Mouse (Mus musculus) kidney, adult 2 months (tissue): Measurements from ENCODE around the gene 4930469K13Rik. TPM values are rescaled to one million over a fixed set of nuclear protein-coding genes. Genes with fewer than 3 reads are reported as not detected.
A peak's percentile ranks its signal among the peaks of the same experiment; 100 is the strongest.

Source experiments
- DNase-seq: peaks from one replicate; pipeline ENCODE4 v3.0.0; 2021
- H3K27ac ChIP-seq: fragments of 200-500 bp; 2 replicates; pipeline ENCODE4 v1.5.1; 2012; ENCODE audit warnings: low read depth, low read length, control low read depth, inconsistent platforms; ENCODE audit not compliant: insufficient read depth
- H3K27me3 ChIP-seq: fragments of 200-500 bp; replicated peaks from 2 replicates; pipeline ENCODE4 v1.6.1; 2012; ENCODE audit warnings: mild to moderate bottlenecking, moderate library complexity, low read length, inconsistent platforms; ENCODE audit not compliant: control insufficient read depth, insufficient read depth
- H3K36me3 ChIP-seq: fragments of 200-500 bp; 2 replicates; pipeline ENCODE4 v1.6.1; 2012; ENCODE audit warnings: mild to moderate bottlenecking, moderate library complexity, low read length, inconsistent platforms; ENCODE audit not compliant: control insufficient read depth, insufficient read depth
- H3K4me1 ChIP-seq: fragments of 200-500 bp; 2 replicates; pipeline ENCODE4 v1.6.1; 2011; ENCODE audit warnings: low read length; ENCODE audit not compliant: control insufficient read depth, insufficient read depth
- H3K4me3 ChIP-seq: fragments of 200-500 bp; 2 replicates; pipeline ENCODE4 v1.5.1; 2011; ENCODE audit warnings: mild to moderate bottlenecking, low read depth, low read length, control low read depth; ENCODE audit not compliant: insufficient read depth
- CTCF ChIP-seq: fragments of 200-500 bp; conservative IDR thresholded peaks from 2 replicates; pipeline ENCODE4 v1.5.1; 2011; ENCODE audit warnings: low read depth, mild to moderate bottlenecking, control low read depth, low read length, moderate library complexity, mixed read lengths; ENCODE audit not compliant: insufficient read depth, insufficient read length
- POLR2A ChIP-seq: fragments of 200-500 bp; IDR thresholded peaks from one replicate; pipeline ENCODE4 v1.6.1; 2011; ENCODE audit warnings: low read depth, low read length, control low read depth
- WGBS: fragments of 180-500 bp; shearing (Covaris S2); methylation state at CpG from one replicate; pipeline ENCODE4 v1.1.7; 2018; 5-methylcytosine and 5-hydroxymethylcytosine counted together
- polyA plus RNA-seq: library from polyadenylated mRNA; depleted of rRNA; stranded (reverse); fragments of >200 nt; gene quantifications from 2 replicates; pipeline ENCODE4 v1.2.3, GENCODE M21; 2012

Gene 4930469K13Rik
- polyA plus RNA-seq, 1 experiment = 3.5 TPM

- 83% methylated on average over 8 of the region's 8 CpGs for WGBS
- Histone ChIP-seq H3K27ac (no peak overlapping the region), H3K36me3 (no peaks in the 10 kb centered on the region), H3K27me3 (no peaks in the 10 kb centered on the region), H3K4me3 (no peak overlapping the region), H3K4me1 (no peaks in the 10 kb centered on the region; the same call in 1 of the 2 replicates)
- peak; percentile 10 for DNase-seq
- TF ChIP-seq POLR2A (no peak), CTCF (no peak)
Observed at GRCm38 (mm10) chr11:33951684-33952625, 146.4 kb downstream of the 4930469K13Rik start.

- 60% methylated on average over 5 of the region's 5 CpGs for WGBS
- Histone ChIP-seq H3K27me3 (no peaks in the 10 kb centered on the region), H3K4me1 (no peaks in the 10 kb centered on the region; the same call in 1 of the 2 replicates), H3K4me3 (no peak overlapping the region), H3K27ac (no peak overlapping the region), H3K36me3 (no peaks in the 10 kb centered on the region)
- no peak for TF ChIP-seq CTCF
- no peak for TF ChIP-seq POLR2A
- no peak for DNase-seq
Observed at GRCm38 (mm10) chr11:33951155-33951554, 147.2 kb downstream of the 4930469K13Rik start.

- Histone ChIP-seq H3K36me3 (no peaks in the 10 kb centered on the region), H3K27me3 (no peaks in the 10 kb centered on the region), H3K4me1 (no peaks in the 10 kb centered on the region), H3K4me3 (no peak overlapping the region), H3K27ac (no peak overlapping the region)
- DNase-seq = no peak
- 83% methylated on average over 4 of the region's 4 CpGs for WGBS
- TF ChIP-seq POLR2A (no peak), CTCF (no peak)
Observed at GRCm38 (mm10) chr11:33946501-33946900, 151.9 kb downstream of the 4930469K13Rik start.

- Histone ChIP-seq H3K27ac (no peak overlapping the region), H3K36me3 (no peaks in the 10 kb centered on the region), H3K27me3 (no peaks in the 10 kb centered on the region), H3K4me1 (no peaks in the 10 kb centered on the region), H3K4me3 (no peak overlapping the region)
- 86% methylated on average over 9 of the region's 9 CpGs for WGBS
- TF ChIP-seq POLR2A = no peak
- TF ChIP-seq CTCF = no peak
- no peak for DNase-seq
Observed at GRCm38 (mm10) chr11:33944786-33945328, 153.5 kb downstream of the 4930469K13Rik start.

GRCm38 (mm10) chr11:33944067-33944785, 154.1 kb downstream of the 4930469K13Rik start:
- H3K27ac ChIP-seq = no peak overlapping the region
- 65% methylated on average over 4 of the region's 4 CpGs for WGBS
- TF ChIP-seq POLR2A = no peak
- TF ChIP-seq CTCF = no peak
- H3K27me3 ChIP-seq = no peaks in the 10 kb centered on the region
- H3K4me1 ChIP-seq = no peaks in the 10 kb centered on the region
- no peaks in the 10 kb centered on the region for H3K36me3 ChIP-seq
- H3K4me3 ChIP-seq = no peak overlapping the region
- no peak for DNase-seq

GRCm38 (mm10) chr11:33943565-33943964, 154.8 kb downstream of the 4930469K13Rik start:
- H3K4me3 ChIP-seq = no peak overlapping the region
- H3K36me3 ChIP-seq = no peaks in the 10 kb centered on the region
- 78% methylated on average over 1 of the region's 1 CpGs for WGBS
- no peak overlapping the region for H3K27ac ChIP-seq
- H3K4me1 ChIP-seq = no peaks in the 10 kb centered on the region
- TF ChIP-seq POLR2A (no peak), CTCF (no peak)
- no peak for DNase-seq
- no peaks in the 10 kb centered on the region for H3K27me3 ChIP-seq
